Mouse (Mus musculus) embryonic facial prominence, embryonic 15.5 days (tissue): ENCODE results near the gene Bend4. TPM values are rescaled to one million over a fixed set of nuclear protein-coding genes. Genes with fewer than 3 reads are reported as not detected.
A peak's percentile ranks its signal among the peaks of the same experiment; 100 is the strongest.

Experiments used
- ATAC-seq: fragments of 200-750 bp; cut with Nextera tagmentation; 2 replicates; pipeline ENCODE4 v1.8.0; 2017; ENCODE audit warnings: low read depth, moderate TSS enrichment; ENCODE audit not compliant: insufficient number of reproducible peaks, low FRiP score, low TSS enrichment
- H3K27ac ChIP-seq: fragments of 300-500 bp; sonication (generic); replicated peaks from 2 replicates; pipeline ENCODE4 v1.5.1; 2015; ENCODE audit warnings: mild to moderate bottlenecking, inconsistent platforms
- H3K27me3 ChIP-seq: fragments of 300-500 bp; sonication (generic); 2 replicates; pipeline ENCODE4 v1.6.1; 2015; ENCODE audit warnings: inconsistent platforms
- H3K36me3 ChIP-seq: fragments of 300-500 bp; sonication (generic); 2 replicates; pipeline ENCODE4 v1.6.1; 2015; ENCODE audit warnings: mild to moderate bottlenecking, inconsistent platforms
- H3K4me1 ChIP-seq: fragments of 300-500 bp; sonication (generic); 2 replicates; pipeline ENCODE4 v1.6.1; 2015; ENCODE audit warnings: inconsistent platforms
- H3K4me2 ChIP-seq: fragments of 300-500 bp; sonication (generic); replicated peaks from 2 replicates; pipeline ENCODE4 v1.6.1; 2015; ENCODE audit warnings: mild to moderate bottlenecking, inconsistent platforms
- H3K4me3 ChIP-seq: fragments of 300-500 bp; sonication (generic); replicated peaks from 2 replicates; pipeline ENCODE4 v1.5.1; 2015; ENCODE audit warnings: mild to moderate bottlenecking, inconsistent platforms
- H3K9ac ChIP-seq: fragments of 300-500 bp; sonication (generic); 2 replicates; pipeline ENCODE4 v1.6.1; 2015; ENCODE audit warnings: inconsistent platforms
- H3K9me3 ChIP-seq: fragments of 300-500 bp; sonication (generic); replicated peaks from 2 replicates; pipeline ENCODE4 v1.6.1; 2016; ENCODE audit warnings: inconsistent platforms
- WGBS: fragments of 180-500 bp; shearing (Covaris S2); methylation state at CpG from one replicate; pipeline ENCODE4 v1.1.7; 2015; 5-methylcytosine and 5-hydroxymethylcytosine counted together
- polyA plus RNA-seq: library from polyadenylated mRNA; unstranded; fragments of >200 nt; fragmentation: Nextera tagmentation; extraction: Ambion mirVana; gene quantifications from 2 replicates; pipeline ENCODE4 v1.2.1, GENCODE M21; 2015

Bend4 gene
- 2.6 and 2.7 TPM in 2 replicates for polyA plus RNA-seq

DNA sequence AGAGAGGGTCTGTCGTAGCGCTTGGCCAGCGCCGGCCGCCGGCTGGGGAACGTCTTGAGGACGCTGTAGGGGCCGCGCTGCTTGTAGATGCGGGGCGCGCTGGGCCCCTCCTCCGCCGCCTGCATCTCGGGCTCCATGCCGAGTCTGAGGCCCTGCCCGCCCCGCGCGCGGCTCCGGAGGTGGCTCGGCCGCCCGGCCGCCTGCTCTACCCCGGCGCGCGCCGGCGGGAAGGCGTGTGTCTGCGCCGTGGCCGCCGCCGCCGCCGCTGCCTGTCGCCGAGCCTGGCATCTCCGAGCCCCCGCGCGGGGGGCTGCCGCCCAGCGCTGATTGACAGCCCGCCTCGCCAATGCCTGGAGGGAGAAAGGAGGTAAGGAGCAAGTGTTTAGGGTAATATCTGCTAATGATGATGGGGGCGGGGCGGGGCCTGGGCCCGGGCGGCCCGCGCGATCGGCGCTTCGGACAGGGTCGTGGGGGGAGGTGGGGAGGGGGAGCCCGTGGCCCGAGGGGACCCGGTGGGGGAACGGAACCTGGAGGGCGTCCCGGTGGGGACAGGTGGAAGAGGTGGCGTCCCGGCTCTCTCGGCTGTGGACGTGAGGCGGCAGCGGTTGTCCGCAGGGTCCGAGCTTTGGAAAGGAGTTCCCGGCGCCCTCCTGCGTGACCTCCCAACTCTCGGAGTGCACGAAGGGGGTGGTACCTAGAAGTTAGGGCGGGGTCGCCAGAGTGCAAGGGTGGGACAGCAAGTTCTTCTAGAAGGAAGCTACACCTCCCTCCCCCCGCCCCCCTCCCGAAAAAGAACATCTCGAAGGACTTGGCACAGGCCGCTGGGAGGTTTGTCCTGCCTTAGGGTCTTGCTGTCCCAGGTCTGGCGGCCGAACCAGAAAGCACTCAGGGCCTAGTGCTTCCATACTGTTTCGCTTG lies at the start of gene Bend4:
Bend4 (minus strand) TSS at position 868 of the 918 bp plus-strand sequence.
- peak within 1 kb of the TSS; percentile 44 for H3K9ac ChIP-seq
- H3K9me3 ChIP-seq, result no peaks in the 10 kb centered on the region
- peaks cover 21% of the 10 kb centered on the region for H3K27me3 ChIP-seq
- ATAC-seq, result peak; percentile 76
- H3K4me2 ChIP-seq, result peak within 1 kb of the TSS; percentile 94
- H3K4me1 ChIP-seq, result peaks cover 12% of the 10 kb centered on the region
- H3K36me3 ChIP-seq, result no peaks in the 10 kb centered on the region
- no peak within 1 kb of the TSS for H3K27ac ChIP-seq
- WGBS, result 1% methylated on average over 64 of the region's 90 CpGs
- H3K4me3 ChIP-seq, result peak within 1 kb of the TSS; percentile 67

GRCm38 (mm10) chr5:67473723-67474122 lies 45.6 kb upstream of the Bend4 start:
- WGBS, result 45% methylated on average over 8 of the region's 8 CpGs
- Histone ChIP-seq H3K9ac (no peak overlapping the region), H3K36me3 (no peaks in the 10 kb centered on the region), H3K27ac (no peak overlapping the region), H3K4me1 (peaks cover 7% of the 10 kb centered on the region; the same call in 1 of the 2 replicates), H3K9me3 (no peaks in the 10 kb centered on the region), H3K4me3 (no peak overlapping the region), H3K4me2 (no peak overlapping the region), H3K27me3 (no peaks in the 10 kb centered on the region)
- ATAC-seq, result no peak

DNA sequence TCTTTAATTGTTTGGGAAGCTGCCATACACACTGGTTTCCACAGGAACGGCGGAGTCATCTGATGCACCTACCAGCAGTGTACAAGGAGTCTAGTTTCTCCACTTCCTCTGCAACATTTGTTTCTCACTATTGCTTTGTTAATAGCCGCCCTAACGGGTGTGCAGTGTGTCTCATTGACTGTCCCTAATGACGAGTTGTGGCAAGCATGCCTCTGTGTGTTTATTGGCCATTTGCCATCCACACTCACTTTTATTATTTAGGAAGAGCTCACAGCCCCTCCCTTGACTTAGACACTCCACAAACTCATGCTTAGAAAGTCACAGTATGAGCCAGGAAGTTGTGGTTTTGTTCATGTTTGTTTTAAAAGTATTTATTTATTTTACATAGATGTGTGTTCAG lies 45.0 kb upstream of the Bend4 start:
- H3K27me3 ChIP-seq, result no peaks in the 10 kb centered on the region
- no peak overlapping the region for H3K4me3 ChIP-seq
- H3K9ac ChIP-seq, result no peak overlapping the region
- H3K4me1 ChIP-seq, result peaks cover 7% of the 10 kb centered on the region; the same call in 1 of the 2 replicates
- no peaks in the 10 kb centered on the region for H3K9me3 ChIP-seq
- 42% methylated on average over 5 of the region's 5 CpGs for WGBS
- H3K27ac ChIP-seq, result no peak overlapping the region
- ATAC-seq, result no peak
- no peaks in the 10 kb centered on the region for H3K36me3 ChIP-seq
- no peak overlapping the region for H3K4me2 ChIP-seq

- Histone ChIP-seq H3K4me3 (no peak overlapping the region), H3K4me1 (no peaks in the 10 kb centered on the region), H3K27me3 (no peaks in the 10 kb centered on the region), H3K36me3 (no peaks in the 10 kb centered on the region), H3K27ac (no peak overlapping the region), H3K9me3 (no peaks in the 10 kb centered on the region), H3K4me2 (no peak overlapping the region), H3K9ac (no peak overlapping the region)
- ATAC-seq, result no peak
- WGBS, result 74% methylated on average over 15 of the region's 15 CpGs
Measured at GRCm38 (mm10) chr5:67466866-67467530, 38.9 kb upstream of the Bend4 start.

DNA sequence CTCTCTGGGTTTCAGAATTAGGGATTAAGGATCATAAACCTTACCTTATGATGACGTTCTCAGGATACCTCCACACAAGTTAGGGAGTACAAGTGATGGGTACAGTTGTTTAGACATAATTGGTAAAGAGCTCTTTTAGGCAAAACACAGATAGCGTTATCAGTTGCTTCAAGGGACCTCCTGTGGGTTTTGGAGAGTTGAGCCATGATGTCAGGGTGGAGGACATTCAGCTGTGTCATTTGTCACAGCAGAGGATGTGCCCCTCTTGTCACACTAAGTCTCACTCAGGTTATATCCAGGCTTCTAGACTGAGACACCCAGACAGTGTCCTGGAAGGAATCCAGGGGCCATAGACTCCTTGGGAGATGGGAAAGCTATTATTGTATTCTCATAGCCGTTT lies 36.8 kb upstream of the Bend4 start:
- Histone ChIP-seq H3K9me3 (no peaks in the 10 kb centered on the region), H3K4me3 (no peak overlapping the region), H3K4me2 (no peak overlapping the region), H3K9ac (no peak overlapping the region), H3K36me3 (no peaks in the 10 kb centered on the region), H3K27ac (no peak overlapping the region), H3K27me3 (no peaks in the 10 kb centered on the region), H3K4me1 (no peaks in the 10 kb centered on the region)
- no peak for ATAC-seq
- 77% methylated on average over 3 of the region's 3 CpGs for WGBS

- Histone ChIP-seq H3K9me3 (no peaks in the 10 kb centered on the region), H3K27ac (no peak overlapping the region), H3K4me2 (no peak overlapping the region), H3K4me3 (no peak overlapping the region), H3K36me3 (no peaks in the 10 kb centered on the region), H3K27me3 (no peaks in the 10 kb centered on the region), H3K4me1 (no peaks in the 10 kb centered on the region), H3K9ac (no peak overlapping the region)
- WGBS, result 92% methylated on average over 9 of the region's 9 CpGs
- no peak for ATAC-seq
Measured at GRCm38 (mm10) chr5:67463636-67464035, 35.5 kb upstream of the Bend4 start.

DNA sequence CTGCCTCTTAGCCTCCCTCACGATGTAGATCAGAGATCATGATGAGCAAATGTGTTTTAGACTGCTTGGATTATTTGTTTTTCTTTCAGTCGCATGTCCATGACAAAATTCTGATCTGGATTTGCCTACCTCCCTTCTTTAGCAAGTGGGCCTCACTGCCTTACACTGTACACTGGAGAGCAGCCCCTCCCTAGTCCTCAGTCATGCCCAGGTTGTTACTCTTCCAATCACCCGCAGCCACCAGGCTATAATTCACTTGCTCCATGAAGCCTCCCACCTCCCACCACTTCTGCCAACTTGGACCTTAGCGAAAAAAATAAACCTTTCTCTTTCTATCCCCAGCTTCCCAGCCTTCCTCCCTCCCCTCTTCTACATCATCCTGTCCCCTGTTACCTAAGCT lies 34.2 kb upstream of the Bend4 start:
- H3K4me2 ChIP-seq, result no peak overlapping the region
- no peak for ATAC-seq
- no peak overlapping the region for H3K9ac ChIP-seq
- no peaks in the 10 kb centered on the region for H3K4me1 ChIP-seq
- 74% methylated on average over 4 of the region's 4 CpGs for WGBS
- no peak overlapping the region for H3K27ac ChIP-seq
- no peaks in the 10 kb centered on the region for H3K9me3 ChIP-seq
- no peak overlapping the region for H3K4me3 ChIP-seq
- no peaks in the 10 kb centered on the region for H3K36me3 ChIP-seq
- no peaks in the 10 kb centered on the region for H3K27me3 ChIP-seq

DNA sequence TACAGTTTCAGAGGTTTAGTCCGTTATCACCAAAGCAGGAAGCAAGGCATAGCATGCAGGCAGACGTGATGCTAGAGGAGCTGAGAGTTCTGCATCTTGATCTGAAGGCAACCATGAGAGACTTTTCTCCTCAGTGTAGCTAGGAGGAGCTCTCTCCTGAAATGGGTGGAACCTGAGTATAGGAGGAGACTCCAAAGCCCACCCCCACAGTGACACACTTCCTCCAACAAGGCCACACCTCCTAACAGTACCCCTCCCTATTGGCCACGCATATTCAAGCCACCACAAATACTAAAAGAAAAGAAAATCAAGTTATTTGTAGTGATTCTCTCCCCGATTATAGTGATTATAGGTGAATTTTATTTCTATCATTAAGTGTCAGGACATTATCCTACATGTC lies 28.7 kb upstream of the Bend4 start:
- Histone ChIP-seq H3K27me3 (no peaks in the 10 kb centered on the region), H3K4me2 (no peak overlapping the region), H3K36me3 (no peaks in the 10 kb centered on the region), H3K27ac (no peak overlapping the region), H3K9ac (no peak overlapping the region), H3K4me3 (no peak overlapping the region), H3K4me1 (no peaks in the 10 kb centered on the region), H3K9me3 (no peaks in the 10 kb centered on the region)
- ATAC-seq, result no peak
- 81% methylated on average over 4 of the region's 4 CpGs for WGBS

DNA sequence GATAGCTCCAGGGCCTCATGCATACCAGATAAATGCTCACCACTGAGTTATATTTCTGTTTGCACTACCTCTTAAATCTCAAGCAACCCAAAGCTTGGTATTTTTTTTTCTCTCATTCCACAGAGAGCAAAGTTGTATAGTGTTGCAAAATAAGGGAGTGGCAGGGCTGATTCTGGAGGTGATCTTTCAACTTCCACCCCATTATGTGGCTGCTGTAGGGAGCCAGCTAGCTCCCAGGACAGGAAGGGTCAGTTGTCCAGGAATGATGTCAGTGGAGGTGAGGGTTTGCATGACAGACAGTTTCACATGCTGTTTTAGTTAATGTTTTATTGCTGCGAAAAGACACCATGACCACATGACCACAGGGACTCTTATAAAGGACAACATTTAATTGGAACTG lies 26.2 kb upstream of the Bend4 start:
- no peaks in the 10 kb centered on the region for H3K27me3 ChIP-seq
- WGBS, result 85% methylated on average over 1 of the region's 1 CpGs
- ATAC-seq, result no peak
- H3K9me3 ChIP-seq, result no peaks in the 10 kb centered on the region
- no peak overlapping the region for H3K4me3 ChIP-seq
- no peak overlapping the region for H3K9ac ChIP-seq
- no peak overlapping the region for H3K27ac ChIP-seq
- no peaks in the 10 kb centered on the region for H3K36me3 ChIP-seq
- H3K4me2 ChIP-seq, result no peak overlapping the region
- H3K4me1 ChIP-seq, result no peaks in the 10 kb centered on the region

GRCm38 (mm10) chr5:67449957-67450630 lies 22.0 kb upstream of the Bend4 start:
- no peaks in the 10 kb centered on the region for H3K9me3 ChIP-seq
- no peak for ATAC-seq
- H3K27ac ChIP-seq, result no peak overlapping the region
- H3K27me3 ChIP-seq, result no peaks in the 10 kb centered on the region
- no peak overlapping the region for H3K9ac ChIP-seq
- no peaks in the 10 kb centered on the region for H3K4me1 ChIP-seq
- no peak overlapping the region for H3K4me3 ChIP-seq
- H3K36me3 ChIP-seq, result no peaks in the 10 kb centered on the region
- 78% methylated on average over 21 of the region's 21 CpGs for WGBS
- no peak overlapping the region for H3K4me2 ChIP-seq

- no peak for ATAC-seq
- H3K36me3 ChIP-seq, result no peaks in the 10 kb centered on the region
- no peak overlapping the region for H3K9ac ChIP-seq
- peaks cover 3% of the 10 kb centered on the region; the same call in 1 of the 2 replicates for H3K27me3 ChIP-seq
- H3K4me1 ChIP-seq, result no peaks in the 10 kb centered on the region
- no peaks in the 10 kb centered on the region for H3K9me3 ChIP-seq
- no peak overlapping the region for H3K4me2 ChIP-seq
- 36% methylated on average over 2 of the region's 2 CpGs for WGBS
- no peak overlapping the region for H3K4me3 ChIP-seq
- H3K27ac ChIP-seq, result no peak overlapping the region
Measured at GRCm38 (mm10) chr5:67446526-67446925, 18.4 kb upstream of the Bend4 start.
